Mouse (Mus musculus) testis, postnatal 10 days (tissue): Measurements from ENCODE around the gene Cdh5.
A peak's percentile ranks its signal among the peaks of the same experiment; 100 is the strongest.

Experiments used
- DNase-seq: peaks from one replicate; pipeline ENCODE4 v3.0.0; 2021; ENCODE audit warnings: low spot score

The Cdh5 gene

GRCm38 (mm10) chr8:104101415-104101814 lies at the start of gene Cdh5:
TSS of gene Cdh5 (plus strand) at chr8:104101625.
- peak; percentile 58 for DNase-seq

GRCm38 (mm10) chr8:104059922-104060321 lies 41.5 kb upstream of the Cdh5 start:
- DNase-seq: peak; percentile 25

GRCm38 (mm10) chr8:104060446-104060845 lies 41.0 kb upstream of the Cdh5 start:
- peak; percentile 27 for DNase-seq

GRCm38 (mm10) chr8:104061048-104061988 lies 40.1 kb upstream of the Cdh5 start:
- peak; percentile 33 for DNase-seq

GRCm38 (mm10) chr8:104061989-104062820 lies 39.2 kb upstream of the Cdh5 start:
- peak; percentile 41 for DNase-seq

GRCm38 (mm10) chr8:104065223-104065622 lies 36.2 kb upstream of the Cdh5 start:
- DNase-seq: peak; percentile 34

GRCm38 (mm10) chr8:104065906-104066518 lies 35.4 kb upstream of the Cdh5 start:
- peak; percentile 36 for DNase-seq

- DNase-seq: peak; percentile 19
These were observed 34.0 kb upstream of the Cdh5 start for GRCm38 (mm10) chr8:104067390-104067925.

GRCm38 (mm10) chr8:104068421-104069035 lies 32.9 kb upstream of the Cdh5 start:
- peak; percentile 33 for DNase-seq

GRCm38 (mm10) chr8:104070201-104070865 lies 31.1 kb upstream of the Cdh5 start:
- DNase-seq: peak; percentile 37

GRCm38 (mm10) chr8:104070949-104071348 lies 30.5 kb upstream of the Cdh5 start:
- peak; percentile 17 for DNase-seq

- DNase-seq: no peak
These were observed 26.3 kb upstream of the Cdh5 start for GRCm38 (mm10) chr8:104075079-104075478.

- DNase-seq: peak; percentile 54
These were observed 24.6 kb upstream of the Cdh5 start for GRCm38 (mm10) chr8:104076541-104077412.

- DNase-seq: peak; percentile 42
These were observed 23.3 kb upstream of the Cdh5 start for GRCm38 (mm10) chr8:104078091-104078490.

- peak; percentile 43 for DNase-seq
These were observed 16.1 kb upstream of the Cdh5 start for GRCm38 (mm10) chr8:104085281-104085680.

- peak; percentile 24 for DNase-seq
These were observed 14.8 kb upstream of the Cdh5 start for GRCm38 (mm10) chr8:104086615-104087014.

- DNase-seq: peak; percentile 39
These were observed 14.3 kb upstream of the Cdh5 start for GRCm38 (mm10) chr8:104087091-104087490.

GRCm38 (mm10) chr8:104087878-104088277 lies 13.5 kb upstream of the Cdh5 start:
- DNase-seq: peak; percentile 12

- DNase-seq: peak; percentile 48
These were observed 12.5 kb upstream of the Cdh5 start for GRCm38 (mm10) chr8:104088881-104089280.
